Mouse (Mus musculus): ENCODE results near the gene Zfp949. TPM values are rescaled to one million over a fixed set of nuclear protein-coding genes. Genes with fewer than 3 reads are reported as not detected.

Zfp949 gene
- polyA plus RNA-seq, 1 experiment from 2014 or later = 14.3 TPM

DNA sequence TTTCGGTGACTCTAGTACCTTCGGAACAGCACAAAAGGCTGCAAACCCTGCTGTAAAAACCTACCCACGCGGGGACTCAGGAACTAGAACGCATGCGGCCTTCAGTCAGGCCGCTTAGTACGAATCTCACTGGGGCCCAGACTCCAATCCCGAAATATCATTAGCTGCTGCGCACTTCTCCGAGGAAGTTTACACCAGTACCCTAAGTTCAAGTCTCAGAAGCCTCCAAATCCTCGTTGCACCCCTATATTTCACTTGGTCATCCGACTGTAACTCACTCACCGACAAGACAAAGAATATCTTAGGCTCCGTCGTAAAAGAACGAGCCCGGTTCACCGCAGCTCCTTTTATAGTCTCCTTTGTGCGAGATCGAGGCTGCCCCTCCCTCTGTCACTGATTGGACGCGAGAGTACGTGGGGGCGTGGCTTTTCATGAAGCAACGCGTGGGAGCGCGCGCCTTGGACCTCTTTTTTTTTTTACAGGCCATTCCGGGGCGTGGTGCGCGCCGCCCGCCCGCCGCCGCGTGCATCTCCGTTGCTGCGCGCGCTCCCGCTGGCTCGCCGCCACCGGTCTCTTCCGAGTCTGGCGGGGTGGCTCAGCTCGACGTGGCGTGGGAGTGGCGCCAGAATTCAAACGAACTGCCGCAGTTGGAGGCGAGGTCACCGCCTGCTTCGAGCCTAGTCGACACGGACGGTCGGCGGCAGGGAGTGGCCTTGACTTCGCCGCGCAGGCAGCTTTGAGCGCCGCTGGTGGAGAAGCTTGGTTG is 25.1 kb upstream of the Zfp949 start:
- peaks cover 18% of the 10 kb centered on the region for H3K36me3 ChIP-seq
- H3K4me3 ChIP-seq (replicated peaks) = peak overlapping the region; percentile 71
- peak; percentile 88 for ATAC-seq (ENCODE audit: insufficient number of reproducible peaks, insufficient read depth, low FRiP score, low TSS enrichment, low read depth)
- H3K9me3 ChIP-seq = no peaks in the 10 kb centered on the region
- H3K4me2 ChIP-seq = peak overlapping the region; percentile 76
- H3K9ac ChIP-seq (replicated peaks) = peak overlapping the region; percentile 94
- peaks cover 16% of the 10 kb centered on the region for H3K4me1 ChIP-seq (replicated peaks)
- no peaks in the 10 kb centered on the region for H3K27me3 ChIP-seq
- H3K27ac ChIP-seq = peak overlapping the region; percentile 93
- WGBS = under 1% methylated on average over 67 of the region's 69 CpGs

GRCm38 (mm10) chr9:88523335-88523668 is 24.5 kb upstream of the Zfp949 start:
- Histone ChIP-seq H3K9me3 (no peaks in the 10 kb centered on the region), H3K27me3 (no peaks in the 10 kb centered on the region), H3K27ac (peak overlapping the region; percentile 90), H3K9ac (replicated peaks) (peak overlapping the region; percentile 63), H3K4me1 (replicated peaks) (peaks cover 16% of the 10 kb centered on the region), H3K4me2 (peak overlapping the region; percentile 76), H3K36me3 (peaks cover 18% of the 10 kb centered on the region), H3K4me3 (replicated peaks) (peak overlapping the region; percentile 71)
- ATAC-seq (ENCODE audit: insufficient number of reproducible peaks, insufficient read depth, low FRiP score, low TSS enrichment, low read depth) = peak; percentile 65; the same call in 1 of the 2 replicates
- WGBS = 1% methylated on average over 16 of the region's 16 CpGs

GRCm38 (mm10) chr9:88524367-88524766 is 23.5 kb upstream of the Zfp949 start:
- Histone ChIP-seq H3K9me3 (no peaks in the 10 kb centered on the region), H3K4me3 (replicated peaks) (no peak overlapping the region), H3K27me3 (no peaks in the 10 kb centered on the region), H3K27ac (no peak overlapping the region), H3K4me1 (replicated peaks) (peaks cover 16% of the 10 kb centered on the region), H3K4me2 (no peak overlapping the region), H3K36me3 (peaks cover 18% of the 10 kb centered on the region), H3K9ac (replicated peaks) (no peak overlapping the region)
- 95% methylated on average over 2 of the region's 2 CpGs for WGBS
- ATAC-seq (ENCODE audit: insufficient number of reproducible peaks, insufficient read depth, low FRiP score, low TSS enrichment, low read depth) = no peak

- Histone ChIP-seq H3K9ac (replicated peaks) (no peak overlapping the region), H3K27ac (no peak overlapping the region), H3K9me3 (no peaks in the 10 kb centered on the region), H3K36me3 (peaks cover 17% of the 10 kb centered on the region), H3K4me1 (replicated peaks) (peaks cover 16% of the 10 kb centered on the region), H3K4me2 (no peak overlapping the region), H3K27me3 (no peaks in the 10 kb centered on the region), H3K4me3 (replicated peaks) (no peak overlapping the region)
- 79% methylated on average over 3 of the region's 3 CpGs for WGBS
- no peak for ATAC-seq (ENCODE audit: insufficient number of reproducible peaks, insufficient read depth, low FRiP score, low TSS enrichment, low read depth)
These were observed 23.0 kb upstream of the Zfp949 start for GRCm38 (mm10) chr9:88524796-88525195.

DNA sequence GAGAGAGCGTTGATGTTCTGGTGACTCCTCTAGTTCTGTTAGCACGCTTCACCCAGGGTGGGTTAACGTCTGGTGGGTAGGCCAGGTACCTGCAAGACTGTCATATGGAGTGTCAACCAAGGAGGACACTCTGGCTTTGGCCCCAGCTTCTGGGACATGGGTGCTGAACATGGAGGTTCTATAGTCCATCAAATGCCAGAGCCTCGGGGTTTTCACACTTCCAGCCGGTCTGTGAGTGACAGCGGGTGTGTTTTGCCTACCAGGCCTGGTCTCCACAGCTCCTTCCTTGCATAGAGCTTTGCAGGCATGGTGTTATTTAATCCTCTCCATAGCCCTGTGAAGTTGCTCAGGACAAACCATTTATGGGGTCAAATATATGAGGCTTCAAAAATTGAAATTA is 22.5 kb upstream of the Zfp949 start:
- Histone ChIP-seq H3K4me2 (no peak overlapping the region), H3K27ac (no peak overlapping the region), H3K9ac (replicated peaks) (no peak overlapping the region), H3K9me3 (no peaks in the 10 kb centered on the region), H3K4me1 (replicated peaks) (peaks cover 12% of the 10 kb centered on the region), H3K4me3 (replicated peaks) (no peak overlapping the region), H3K36me3 (peaks cover 11% of the 10 kb centered on the region), H3K27me3 (no peaks in the 10 kb centered on the region)
- no peak for ATAC-seq (ENCODE audit: insufficient number of reproducible peaks, insufficient read depth, low FRiP score, low TSS enrichment, low read depth)
- 89% methylated on average over 6 of the region's 6 CpGs for WGBS

DNA sequence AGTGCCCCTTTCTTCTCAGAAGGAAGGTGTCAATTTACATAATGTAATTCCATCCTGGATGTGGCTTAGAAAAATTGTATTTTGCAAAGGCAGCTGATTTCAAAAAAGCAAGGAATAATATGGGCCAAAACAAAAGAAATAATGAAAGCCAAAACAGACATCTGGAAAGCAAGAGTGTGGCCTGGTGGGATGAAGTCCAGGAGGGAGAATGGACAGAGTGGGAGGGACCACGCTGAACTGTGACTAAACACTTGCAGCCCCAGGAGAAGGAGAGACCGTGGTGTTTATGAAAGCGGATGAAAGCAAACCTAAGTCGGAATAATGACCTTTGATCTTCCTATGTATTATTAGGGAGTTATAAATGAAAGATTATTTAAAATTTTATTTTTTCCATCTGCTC is 19.9 kb upstream of the Zfp949 start:
- H3K9ac ChIP-seq (replicated peaks) = no peak overlapping the region
- no peaks in the 10 kb centered on the region for H3K9me3 ChIP-seq
- no peak overlapping the region for H3K4me2 ChIP-seq
- no peak for ATAC-seq (ENCODE audit: insufficient number of reproducible peaks, insufficient read depth, low FRiP score, low TSS enrichment, low read depth)
- H3K27me3 ChIP-seq = no peaks in the 10 kb centered on the region
- 0 out of 2 replicates have a peak, but pooled peaks cover 3% of the 10 kb centered on the region for H3K4me1 ChIP-seq (replicated peaks)
- H3K4me3 ChIP-seq (replicated peaks) = no peak overlapping the region
- 69% methylated on average over 4 of the region's 4 CpGs for WGBS
- H3K36me3 ChIP-seq = no peaks in the 10 kb centered on the region
- no peak overlapping the region for H3K27ac ChIP-seq

GRCm38 (mm10) chr9:88528736-88529135 is 19.1 kb upstream of the Zfp949 start:
- no peaks in the 10 kb centered on the region for H3K27me3 ChIP-seq
- no peaks in the 10 kb centered on the region for H3K9me3 ChIP-seq
- H3K4me3 ChIP-seq (replicated peaks) = no peak overlapping the region
- 86% methylated on average over 5 of the region's 5 CpGs for WGBS
- no peak overlapping the region for H3K9ac ChIP-seq (replicated peaks)
- H3K4me2 ChIP-seq = no peak overlapping the region
- no peak for ATAC-seq (ENCODE audit: insufficient number of reproducible peaks, insufficient read depth, low FRiP score, low TSS enrichment, low read depth)
- H3K27ac ChIP-seq = no peak overlapping the region
- no peaks in the 10 kb centered on the region for H3K4me1 ChIP-seq (replicated peaks)
- no peaks in the 10 kb centered on the region for H3K36me3 ChIP-seq

GRCm38 (mm10) chr9:88529571-88529970 is 18.2 kb upstream of the Zfp949 start:
- no peaks in the 10 kb centered on the region for H3K4me1 ChIP-seq (replicated peaks)
- H3K9me3 ChIP-seq = no peaks in the 10 kb centered on the region
- H3K9ac ChIP-seq (replicated peaks) = no peak overlapping the region
- H3K4me2 ChIP-seq = no peak overlapping the region
- H3K36me3 ChIP-seq = no peaks in the 10 kb centered on the region
- WGBS = 78% methylated on average over 3 of the region's 3 CpGs
- no peaks in the 10 kb centered on the region for H3K27me3 ChIP-seq
- H3K4me3 ChIP-seq (replicated peaks) = no peak overlapping the region
- no peak for ATAC-seq (ENCODE audit: insufficient number of reproducible peaks, insufficient read depth, low FRiP score, low TSS enrichment, low read depth)
- no peak overlapping the region for H3K27ac ChIP-seq

GRCm38 (mm10) chr9:88529979-88530580 is 17.7 kb upstream of the Zfp949 start:
- no peaks in the 10 kb centered on the region for H3K27me3 ChIP-seq
- no peaks in the 10 kb centered on the region for H3K36me3 ChIP-seq
- no peak for ATAC-seq (ENCODE audit: insufficient number of reproducible peaks, insufficient read depth, low FRiP score, low TSS enrichment, low read depth)
- H3K9ac ChIP-seq (replicated peaks) = no peak overlapping the region
- no peak overlapping the region for H3K4me2 ChIP-seq
- no peaks in the 10 kb centered on the region for H3K4me1 ChIP-seq (replicated peaks)
- H3K9me3 ChIP-seq = no peaks in the 10 kb centered on the region
- no peak overlapping the region for H3K27ac ChIP-seq
- WGBS = 50% methylated on average over 5 of the region's 5 CpGs
- no peak overlapping the region for H3K4me3 ChIP-seq (replicated peaks)

DNA sequence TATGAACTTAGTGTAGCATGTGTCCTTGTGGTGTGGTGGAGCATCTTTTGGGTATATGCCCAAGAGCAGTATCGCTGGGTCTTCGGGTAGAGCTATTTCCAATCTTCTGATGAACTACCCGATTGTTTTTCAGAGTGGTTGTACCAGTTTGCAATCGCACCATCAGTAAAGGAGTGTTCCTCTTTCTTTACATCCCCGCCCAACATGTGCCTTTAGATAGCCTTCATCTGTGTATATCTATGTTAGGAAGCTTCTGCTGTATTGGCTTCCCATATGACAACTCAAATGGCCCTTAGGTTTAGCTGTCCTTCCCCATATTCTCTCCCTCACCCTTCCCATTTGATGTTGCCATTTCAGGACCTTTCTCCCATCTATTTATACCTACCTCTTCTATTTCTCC is 13.7 kb upstream of the Zfp949 start:
- Histone ChIP-seq H3K9me3 (no peaks in the 10 kb centered on the region), H3K4me3 (replicated peaks) (no peak overlapping the region), H3K4me2 (no peak overlapping the region), H3K27me3 (no peaks in the 10 kb centered on the region), H3K27ac (no peak overlapping the region), H3K4me1 (replicated peaks) (no peaks in the 10 kb centered on the region), H3K9ac (replicated peaks) (no peak overlapping the region), H3K36me3 (no peaks in the 10 kb centered on the region)
- no peak for ATAC-seq (ENCODE audit: insufficient number of reproducible peaks, insufficient read depth, low FRiP score, low TSS enrichment, low read depth)
- WGBS = 86% methylated on average over 5 of the region's 5 CpGs

DNA sequence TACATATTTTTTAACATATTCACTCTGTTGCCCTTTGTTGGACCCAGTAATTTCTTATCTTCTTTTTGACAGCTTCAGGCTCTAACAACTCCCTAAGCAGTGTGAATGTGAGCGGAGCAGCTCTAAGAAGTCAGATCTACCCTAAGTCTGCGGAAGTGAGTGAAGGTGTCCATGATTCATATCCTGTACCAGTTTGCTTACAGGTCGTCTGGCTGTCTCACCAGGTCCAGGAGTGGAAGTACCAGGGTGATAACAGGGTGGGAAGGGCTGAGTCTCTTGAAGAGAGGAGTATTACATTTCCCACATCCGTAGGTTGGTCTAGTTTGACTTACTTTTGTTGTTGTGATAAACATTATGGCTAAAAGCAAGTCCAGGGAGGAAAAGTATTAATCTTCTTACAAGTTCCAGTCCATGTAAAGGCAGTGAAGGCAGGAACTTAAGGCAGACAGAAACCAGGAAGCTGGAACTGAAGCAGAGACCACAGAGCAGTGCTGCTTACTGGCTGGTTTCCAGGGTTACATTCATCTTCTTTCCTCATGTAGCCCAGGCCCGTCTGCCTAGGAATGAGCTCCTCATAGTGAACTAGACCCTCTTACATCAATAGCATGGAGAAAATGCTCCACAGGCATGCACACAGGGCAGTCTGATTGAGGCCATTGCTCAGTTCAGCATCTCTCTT is 8.1 kb upstream of the Zfp949 start:
- no peaks in the 10 kb centered on the region for H3K27me3 ChIP-seq
- H3K36me3 ChIP-seq = no peaks in the 10 kb centered on the region
- H3K4me1 ChIP-seq (replicated peaks) = no peaks in the 10 kb centered on the region
- WGBS = 77% methylated on average over 5 of the region's 5 CpGs
- H3K9ac ChIP-seq (replicated peaks) = no peak overlapping the region
- H3K4me2 ChIP-seq = no peak overlapping the region
- H3K9me3 ChIP-seq = no peaks in the 10 kb centered on the region
- H3K27ac ChIP-seq = no peak overlapping the region
- no peak for ATAC-seq (ENCODE audit: insufficient number of reproducible peaks, insufficient read depth, low FRiP score, low TSS enrichment, low read depth)
- H3K4me3 ChIP-seq (replicated peaks) = no peak overlapping the region
